Mouse (Mus musculus): Measurements from ENCODE around the gene Pparg. TPM values are rescaled to one million over a fixed set of nuclear protein-coding genes. Genes with fewer than 3 reads are reported as not detected.
A peak's percentile ranks its signal among the peaks of the same experiment; 100 is the strongest.

Pparg gene
- polyA plus RNA-seq, 1 experiment from 2014 or later, result 1.4 TPM

- 47% methylated on average over 3 of the region's 3 CpGs for WGBS (ENCODE audit: insufficient replicate concordance)
- no peak for ATAC-seq
- H3K4me1 ChIP-seq, result no peaks in the 10 kb centered on the region
- no peak overlapping the region for H3K4me2 ChIP-seq
- no peak overlapping the region for H3K4me3 ChIP-seq
- no peak overlapping the region for H3K27ac ChIP-seq
- no peak overlapping the region for H3K9ac ChIP-seq
- H3K36me3 ChIP-seq, result no peaks in the 10 kb centered on the region
- no peaks in the 10 kb centered on the region for H3K9me3 ChIP-seq (replicated peaks)
- H3K27me3 ChIP-seq (replicated peaks), result no peaks in the 10 kb centered on the region
These were observed 109.2 kb downstream of the Pparg start for GRCm38 (mm10) chr6:115469666-115470581.

GRCm38 (mm10) chr6:115471956-115472355 lies 111.2 kb downstream of the Pparg start:
- no peak overlapping the region for H3K4me2 ChIP-seq
- H3K4me1 ChIP-seq, result peaks cover 5% of the 10 kb centered on the region; the same call in 1 of the 2 replicates
- no peaks in the 10 kb centered on the region for H3K36me3 ChIP-seq
- H3K27me3 ChIP-seq (replicated peaks), result no peaks in the 10 kb centered on the region
- no peak overlapping the region for H3K27ac ChIP-seq
- H3K4me3 ChIP-seq, result no peak overlapping the region
- no peak for ATAC-seq
- no peaks in the 10 kb centered on the region for H3K9me3 ChIP-seq (replicated peaks)
- no peak overlapping the region for H3K9ac ChIP-seq

GRCm38 (mm10) chr6:115477081-115477695 lies 116.4 kb downstream of the Pparg start:
- Histone ChIP-seq H3K4me3 (no peak overlapping the region), H3K27me3 (replicated peaks) (no peaks in the 10 kb centered on the region), H3K4me1 (peaks cover 39% of the 10 kb centered on the region), H3K36me3 (no peaks in the 10 kb centered on the region), H3K9ac (no peak overlapping the region), H3K4me2 (no peak overlapping the region), H3K27ac (no peak overlapping the region), H3K9me3 (replicated peaks) (no peaks in the 10 kb centered on the region)
- 39% methylated on average over 7 of the region's 7 CpGs for WGBS (ENCODE audit: insufficient replicate concordance)
- no peak for ATAC-seq

- Histone ChIP-seq H3K36me3 (no peaks in the 10 kb centered on the region), H3K4me1 (peaks cover 42% of the 10 kb centered on the region), H3K4me3 (no peak overlapping the region), H3K27ac (peak overlapping the region; percentile 80), H3K9me3 (replicated peaks) (no peaks in the 10 kb centered on the region), H3K4me2 (peak overlapping the region; percentile 39), H3K9ac (no peak overlapping the region), H3K27me3 (replicated peaks) (no peaks in the 10 kb centered on the region)
- ATAC-seq, result peak; percentile 71
These were observed 119.2 kb downstream of the Pparg start for GRCm38 (mm10) chr6:115479963-115480321.

- Histone ChIP-seq H3K9me3 (replicated peaks) (no peaks in the 10 kb centered on the region), H3K36me3 (no peaks in the 10 kb centered on the region), H3K4me3 (no peak overlapping the region), H3K9ac (no peak overlapping the region), H3K4me2 (peak overlapping the region; percentile 39), H3K27ac (peak overlapping the region; percentile 80), H3K27me3 (replicated peaks) (no peaks in the 10 kb centered on the region), H3K4me1 (peaks cover 42% of the 10 kb centered on the region)
- WGBS (ENCODE audit: insufficient replicate concordance), result 8% methylated on average over 5 of the region's 5 CpGs
- ATAC-seq, result peak; percentile 89
These were observed 119.7 kb downstream of the Pparg start for GRCm38 (mm10) chr6:115480322-115481017.

GRCm38 (mm10) chr6:115481018-115481354 lies 120.2 kb downstream of the Pparg start:
- ATAC-seq, result no peak
- peak overlapping the region; percentile 80 for H3K27ac ChIP-seq
- H3K4me1 ChIP-seq, result peaks cover 42% of the 10 kb centered on the region
- H3K9ac ChIP-seq, result no peak overlapping the region
- H3K36me3 ChIP-seq, result no peaks in the 10 kb centered on the region
- no peak overlapping the region for H3K4me3 ChIP-seq
- no peak overlapping the region for H3K4me2 ChIP-seq
- WGBS (ENCODE audit: insufficient replicate concordance), result 16% methylated on average over 1 of the region's 1 CpGs
- no peaks in the 10 kb centered on the region; the same call in 1 of the 2 replicates for H3K27me3 ChIP-seq (replicated peaks)
- H3K9me3 ChIP-seq (replicated peaks), result no peaks in the 10 kb centered on the region

GRCm38 (mm10) chr6:115481603-115482002 lies 120.9 kb downstream of the Pparg start:
- H3K4me2 ChIP-seq, result no peak overlapping the region
- ATAC-seq, result no peak
- no peak overlapping the region for H3K27ac ChIP-seq
- H3K9ac ChIP-seq, result no peak overlapping the region
- H3K27me3 ChIP-seq (replicated peaks), result no peaks in the 10 kb centered on the region; the same call in 1 of the 2 replicates
- no peaks in the 10 kb centered on the region for H3K36me3 ChIP-seq
- no peak overlapping the region for H3K4me3 ChIP-seq
- 48% methylated on average over 3 of the region's 3 CpGs for WGBS (ENCODE audit: insufficient replicate concordance)
- peaks cover 41% of the 10 kb centered on the region for H3K4me1 ChIP-seq
- H3K9me3 ChIP-seq (replicated peaks), result no peaks in the 10 kb centered on the region

GRCm38 (mm10) chr6:115485635-115486034 lies 124.9 kb downstream of the Pparg start:
- H3K9me3 ChIP-seq (replicated peaks), result no peaks in the 10 kb centered on the region
- peaks cover 3% of the 10 kb centered on the region; the same call in 1 of the 2 replicates for H3K27me3 ChIP-seq (replicated peaks)
- no peak overlapping the region for H3K4me3 ChIP-seq
- no peak overlapping the region for H3K9ac ChIP-seq
- ATAC-seq, result no peak
- 19% methylated on average over 6 of the region's 6 CpGs for WGBS (ENCODE audit: insufficient replicate concordance)
- H3K4me2 ChIP-seq, result no peak overlapping the region
- H3K4me1 ChIP-seq, result peaks cover 18% of the 10 kb centered on the region
- no peaks in the 10 kb centered on the region for H3K36me3 ChIP-seq
- no peak overlapping the region for H3K27ac ChIP-seq

- no peak for ATAC-seq
- H3K36me3 ChIP-seq, result no peaks in the 10 kb centered on the region
- no peaks in the 10 kb centered on the region for H3K9me3 ChIP-seq (replicated peaks)
- peaks cover 6% of the 10 kb centered on the region; the same call in 1 of the 2 replicates for H3K27me3 ChIP-seq (replicated peaks)
- no peaks in the 10 kb centered on the region for H3K4me1 ChIP-seq
- no peak overlapping the region for H3K4me2 ChIP-seq
- H3K27ac ChIP-seq, result no peak overlapping the region
- H3K9ac ChIP-seq, result no peak overlapping the region
- H3K4me3 ChIP-seq, result no peak overlapping the region
- 65% methylated on average over 9 of the region's 9 CpGs for WGBS (ENCODE audit: insufficient replicate concordance)
These were observed 129.1 kb downstream of the Pparg start for GRCm38 (mm10) chr6:115489831-115490230.

- H3K27ac ChIP-seq, result no peak overlapping the region
- no peak for ATAC-seq
- WGBS (ENCODE audit: insufficient replicate concordance), result 51% methylated on average over 11 of the region's 11 CpGs
These were observed 132.3 kb downstream of the Pparg start for GRCm38 (mm10) chr6:115492952-115493613.

GRCm38 (mm10) chr6:115493824-115494223 lies 133.1 kb downstream of the Pparg start:
- no peaks in the 10 kb centered on the region for H3K9me3 ChIP-seq (replicated peaks)
- no peaks in the 10 kb centered on the region for H3K4me1 ChIP-seq
- H3K4me3 ChIP-seq, result no peak overlapping the region
- H3K27ac ChIP-seq, result no peak overlapping the region
- H3K36me3 ChIP-seq, result no peaks in the 10 kb centered on the region
- 0 out of 2 replicates have a peak, but pooled peaks cover 3% of the 10 kb centered on the region for H3K27me3 ChIP-seq (replicated peaks)
- no peak overlapping the region for H3K4me2 ChIP-seq
- no peak for ATAC-seq
- no peak overlapping the region for H3K9ac ChIP-seq

More at GRCm38 (mm10) chr6:115492952-115493613, 132.3 kb downstream of the Pparg start:
- Histone ChIP-seq H3K4me2 (no peak overlapping the region), H3K4me1 (no peaks in the 10 kb centered on the region), H3K9ac (no peak overlapping the region), H3K27me3 (replicated peaks) (0 out of 2 replicates have a peak, but pooled peaks cover 3% of the 10 kb centered on the region), H3K4me3 (no peak overlapping the region), H3K9me3 (replicated peaks) (no peaks in the 10 kb centered on the region), H3K36me3 (no peaks in the 10 kb centered on the region)

GRCm38 (mm10) chr6:115499540-115499939 lies 138.8 kb downstream of the Pparg start:
- Histone ChIP-seq H3K36me3 (no peaks in the 10 kb centered on the region), H3K27me3 (replicated peaks) (no peaks in the 10 kb centered on the region), H3K4me2 (no peak overlapping the region), H3K27ac (no peak overlapping the region), H3K9ac (no peak overlapping the region), H3K4me1 (peaks cover 12% of the 10 kb centered on the region), H3K4me3 (no peak overlapping the region), H3K9me3 (replicated peaks) (no peaks in the 10 kb centered on the region)
- WGBS (ENCODE audit: insufficient replicate concordance), result 75% methylated on average over 14 of the region's 14 CpGs
- no peak for ATAC-seq

Measured in liver, embryonic 12.5 days (tissue).